Mouse (Mus musculus) E14TG2a.4 (cell line): ENCODE measurements around the gene Syt16.

Source experiments
- H3K27me3 ChIP-seq: 2 replicates; pipeline ENCODE4 v1.6.1; 2014; ENCODE audit warnings: low read length, control low read depth; ENCODE audit not compliant: insufficient read depth
- H3K36me3 ChIP-seq: 2 replicates; pipeline ENCODE4 v1.6.1; 2014; ENCODE audit warnings: low read length, control low read depth; ENCODE audit not compliant: insufficient read depth
- H3K4me1 ChIP-seq: replicated peaks from 2 replicates; pipeline ENCODE4 v1.6.1; 2014; ENCODE audit warnings: low read depth, low read length, control low read depth
- H3K4me3 ChIP-seq: replicated peaks from 2 replicates; pipeline ENCODE4 v1.5.1; 2014; ENCODE audit warnings: mild to moderate bottlenecking, low read length
- H3K9me3 ChIP-seq: 2 replicates; pipeline ENCODE4 v1.6.1; 2014; ENCODE audit warnings: low read length, control low read depth
- CTCF ChIP-seq: conservative IDR thresholded peaks from 2 replicates; pipeline ENCODE4 v1.5.1; 2014; ENCODE audit warnings: low read length
- NANOG ChIP-seq: IDR thresholded peaks from 2 replicates; pipeline ENCODE4 v1.6.1; 2014; ENCODE audit warnings: borderline replicate concordance, low read length, mixed read lengths
- POU5F1 ChIP-seq: IDR thresholded peaks from 2 replicates; pipeline ENCODE4 v1.6.1; 2014; ENCODE audit warnings: low read length, borderline replicate concordance

Syt16 gene

GRCm38 (mm10) chr12:74081122-74081521 lies 83.7 kb downstream of the Syt16 start:
- Histone ChIP-seq H3K4me3 (no peak overlapping the region), H3K36me3 (no peaks in the 10 kb centered on the region), H3K27me3 (no peaks in the 10 kb centered on the region), H3K4me1 (no peaks in the 10 kb centered on the region), H3K9me3 (no peaks in the 10 kb centered on the region)
- TF ChIP-seq CTCF, result no peak
- TF ChIP-seq POU5F1, result no peak
- no peak for TF ChIP-seq NANOG

- Histone ChIP-seq H3K27me3 (no peaks in the 10 kb centered on the region; the same call in 1 of the 2 replicates), H3K9me3 (no peaks in the 10 kb centered on the region), H3K36me3 (no peaks in the 10 kb centered on the region), H3K4me1 (no peaks in the 10 kb centered on the region), H3K4me3 (no peak overlapping the region)
- TF ChIP-seq CTCF, result no peak
- TF ChIP-seq NANOG, result no peak
- TF ChIP-seq POU5F1, result no peak
Observed at GRCm38 (mm10) chr12:74084389-74084788, 86.9 kb downstream of the Syt16 start.

GRCm38 (mm10) chr12:74087086-74087485 lies 89.6 kb downstream of the Syt16 start:
- Histone ChIP-seq H3K27me3 (no peaks in the 10 kb centered on the region; the same call in 1 of the 2 replicates), H3K4me3 (no peak overlapping the region), H3K36me3 (no peaks in the 10 kb centered on the region), H3K9me3 (no peaks in the 10 kb centered on the region), H3K4me1 (no peaks in the 10 kb centered on the region)
- TF ChIP-seq CTCF (no peak), NANOG (no peak), POU5F1 (no peak)

GRCm38 (mm10) chr12:74089342-74090131 lies 92.1 kb downstream of the Syt16 start:
- Histone ChIP-seq H3K4me3 (no peak overlapping the region), H3K36me3 (no peaks in the 10 kb centered on the region), H3K27me3 (no peaks in the 10 kb centered on the region; the same call in 1 of the 2 replicates), H3K4me1 (no peaks in the 10 kb centered on the region), H3K9me3 (no peaks in the 10 kb centered on the region)
- TF ChIP-seq CTCF (no peak), NANOG (no peak)

- H3K9me3 ChIP-seq, result no peaks in the 10 kb centered on the region
- TF ChIP-seq NANOG (no peak), POU5F1 (no peak), CTCF (no peak)
- H3K4me3 ChIP-seq, result no peak overlapping the region
- H3K27me3 ChIP-seq, result no peaks in the 10 kb centered on the region
- H3K36me3 ChIP-seq, result no peaks in the 10 kb centered on the region
- H3K4me1 ChIP-seq, result no peaks in the 10 kb centered on the region
Observed at GRCm38 (mm10) chr12:74092546-74092945, 95.1 kb downstream of the Syt16 start.

- TF ChIP-seq NANOG (no peak), POU5F1 (no peak), CTCF (no peak)
- Histone ChIP-seq H3K4me1 (no peaks in the 10 kb centered on the region), H3K9me3 (no peaks in the 10 kb centered on the region), H3K36me3 (no peaks in the 10 kb centered on the region), H3K4me3 (no peak overlapping the region), H3K27me3 (no peaks in the 10 kb centered on the region)
Observed at GRCm38 (mm10) chr12:74093110-74093509, 95.6 kb downstream of the Syt16 start.

GRCm38 (mm10) chr12:74094701-74095100 lies 97.2 kb downstream of the Syt16 start:
- H3K4me3 ChIP-seq, result no peak overlapping the region
- no peaks in the 10 kb centered on the region for H3K9me3 ChIP-seq
- H3K27me3 ChIP-seq, result no peaks in the 10 kb centered on the region
- no peak for TF ChIP-seq POU5F1
- no peak for TF ChIP-seq CTCF
- TF ChIP-seq NANOG, result no peak
- H3K4me1 ChIP-seq, result no peaks in the 10 kb centered on the region
- no peaks in the 10 kb centered on the region for H3K36me3 ChIP-seq

- no peaks in the 10 kb centered on the region for H3K4me1 ChIP-seq
- H3K4me3 ChIP-seq, result no peak overlapping the region
- no peaks in the 10 kb centered on the region for H3K9me3 ChIP-seq
- H3K27me3 ChIP-seq, result no peaks in the 10 kb centered on the region
- H3K36me3 ChIP-seq, result no peaks in the 10 kb centered on the region
- no peak for TF ChIP-seq POU5F1
- TF ChIP-seq CTCF, result no peak
- TF ChIP-seq NANOG, result no peak
Observed at GRCm38 (mm10) chr12:74098572-74099290, 101.3 kb downstream of the Syt16 start.
